Mouse (Mus musculus) bone marrow, adult 2 months (tissue): ENCODE results near the gene Nos2. TPM values are rescaled to one million over a fixed set of nuclear protein-coding genes. Genes with fewer than 3 reads are reported as not detected.

Experiments used
- H3K27ac ChIP-seq: fragments of 200-500 bp; 2 replicates; pipeline ENCODE4 v1.5.1; 2012; ENCODE audit warnings: low read depth, mild to moderate bottlenecking, control low read depth, inconsistent platforms, low read length; ENCODE audit not compliant: control insufficient read depth, poor library complexity, insufficient read depth
- H3K4me1 ChIP-seq: fragments of 200-500 bp; 2 replicates; pipeline ENCODE4 v1.6.1; 2011; ENCODE audit warnings: low read length; ENCODE audit not compliant: control insufficient read depth, insufficient read depth
- H3K4me3 ChIP-seq: fragments of 200-500 bp; replicated peaks from 2 replicates; pipeline ENCODE3; 2011; ENCODE audit warnings: mild to moderate bottlenecking, low read depth, low read length, control low read depth; ENCODE audit not compliant: control insufficient read depth
- CTCF ChIP-seq: fragments of 200-500 bp; IDR thresholded peaks from 2 replicates; pipeline ENCODE4 v1.5.1; 2011; ENCODE audit warnings: low read length, control low read depth; ENCODE audit not compliant: control insufficient read depth, insufficient read depth
- POLR2A ChIP-seq: fragments of 200-500 bp; IDR thresholded peaks from 2 replicates; pipeline ENCODE4 v1.6.1; 2011; ENCODE audit warnings: low read depth, mild to moderate bottlenecking, control low read depth, low read length, borderline replicate concordance; ENCODE audit not compliant: control insufficient read depth
- WGBS: fragments of 180-500 bp; shearing (Covaris S2); methylation state at CpG from one replicate; pipeline ENCODE4 v1.1.7; 2018; 5-methylcytosine and 5-hydroxymethylcytosine counted together
- polyA plus RNA-seq: library from polyadenylated mRNA; stranded (reverse); fragments of >200 nt; gene quantifications from 2 replicates; pipeline ENCODE4 v1.2.4, GENCODE M21; 2011; ENCODE audit warnings: low replicate concordance; ENCODE audit not compliant: missing spikeins, insufficient read depth, insufficient read length

The Nos2 gene
- polyA plus RNA-seq, 1 experiment, result not detected

DNA sequence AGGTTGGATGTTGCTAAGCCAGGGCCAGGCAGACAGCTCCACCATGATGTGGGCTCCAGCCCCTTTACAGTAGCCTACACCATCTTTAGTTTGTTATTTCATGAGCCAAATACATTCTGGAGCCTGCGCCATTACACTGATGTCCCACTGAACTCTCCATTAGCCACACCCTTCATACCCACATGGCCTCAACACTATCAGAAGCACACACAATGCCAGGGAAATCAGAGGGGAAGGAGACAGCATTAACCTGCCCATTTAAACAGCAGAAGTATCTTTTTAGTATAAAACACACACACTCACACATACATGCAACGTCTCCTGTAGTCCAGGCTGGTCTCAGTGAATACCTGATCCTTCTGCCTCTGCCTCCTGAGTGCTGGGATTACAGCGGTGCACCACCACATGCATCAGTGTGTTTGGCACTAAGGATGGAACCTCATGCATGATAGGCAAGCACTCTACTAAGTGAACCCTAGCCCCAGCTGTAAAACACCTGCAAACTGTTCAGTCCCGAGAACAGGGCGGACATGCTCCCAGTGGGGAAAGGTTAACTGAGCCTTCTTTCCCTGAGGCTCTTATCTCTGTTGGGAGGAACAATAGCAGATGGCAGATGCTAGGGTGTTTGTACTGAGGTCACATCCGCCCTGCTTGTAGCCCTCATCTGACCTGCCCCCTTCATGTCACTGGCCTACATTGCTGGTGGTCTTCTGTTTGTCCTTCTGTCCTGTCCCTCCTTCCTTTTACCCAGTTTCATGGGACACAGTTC, 87.6 kb downstream of the Nos2 start:
- peak overlapping the region; percentile 35; the same call in 1 of the 2 replicates for H3K27ac ChIP-seq
- WGBS, result 64% methylated on average over 6 of the region's 6 CpGs
- no peak overlapping the region for H3K4me3 ChIP-seq
- TF ChIP-seq CTCF (no peak), POLR2A (no peak)
- peaks cover 6% of the 10 kb centered on the region; the same call in 1 of the 2 replicates for H3K4me1 ChIP-seq

DNA sequence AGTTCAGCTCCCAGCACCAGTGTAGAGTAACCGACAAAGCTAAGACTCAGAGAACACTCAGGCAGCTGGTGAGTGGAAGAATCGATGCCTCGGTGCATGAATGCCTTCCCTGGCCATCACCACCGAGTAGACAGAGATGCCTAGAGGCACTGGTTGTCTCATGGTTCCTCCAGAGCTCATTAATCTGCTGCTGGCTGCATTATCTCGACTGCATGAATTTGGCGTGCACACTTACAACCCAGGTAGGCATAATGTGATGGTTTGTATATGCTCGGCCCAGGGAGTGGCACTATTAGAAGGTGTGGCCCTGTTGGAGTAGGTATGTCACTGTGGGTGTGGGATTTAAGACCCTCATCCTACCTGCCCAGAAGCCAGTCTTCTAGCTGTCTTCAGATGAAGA, 88.3 kb downstream of the Nos2 start:
- TF ChIP-seq CTCF (no peak), POLR2A (no peak)
- H3K4me3 ChIP-seq, result no peak overlapping the region
- H3K4me1 ChIP-seq, result peaks cover 6% of the 10 kb centered on the region; the same call in 1 of the 2 replicates
- peak overlapping the region; percentile 29; the same call in 1 of the 2 replicates for H3K27ac ChIP-seq
- 78% methylated on average over 7 of the region's 7 CpGs for WGBS

Other genes starting within 250 kb of the Nos2 start
- gene Nlk, start 223.4 kb upstream of the Nos2 start, polyA plus RNA-seq, result 18.1 and 44.6 TPM in 2 replicates
- gene Ccnq, start 169.1 kb upstream of the Nos2 start, polyA plus RNA-seq, result 11.2 and 11.7 TPM in 2 replicates
- gene Lyrm9, start 94.2 kb upstream of the Nos2 start, polyA plus RNA-seq, result 19.0 and 27.0 TPM in 2 replicates
- 54.4 and 58.6 TPM in 2 replicates for gene Lgals9, start 64.2 kb downstream of the Nos2 start, polyA plus RNA-seq
- 6.4 and 18.2 TPM in 2 replicates for gene Ksr1, start 225.6 kb downstream of the Nos2 start, polyA plus RNA-seq